Mouse (Mus musculus): ENCODE results near the gene Prima1.

DNA sequence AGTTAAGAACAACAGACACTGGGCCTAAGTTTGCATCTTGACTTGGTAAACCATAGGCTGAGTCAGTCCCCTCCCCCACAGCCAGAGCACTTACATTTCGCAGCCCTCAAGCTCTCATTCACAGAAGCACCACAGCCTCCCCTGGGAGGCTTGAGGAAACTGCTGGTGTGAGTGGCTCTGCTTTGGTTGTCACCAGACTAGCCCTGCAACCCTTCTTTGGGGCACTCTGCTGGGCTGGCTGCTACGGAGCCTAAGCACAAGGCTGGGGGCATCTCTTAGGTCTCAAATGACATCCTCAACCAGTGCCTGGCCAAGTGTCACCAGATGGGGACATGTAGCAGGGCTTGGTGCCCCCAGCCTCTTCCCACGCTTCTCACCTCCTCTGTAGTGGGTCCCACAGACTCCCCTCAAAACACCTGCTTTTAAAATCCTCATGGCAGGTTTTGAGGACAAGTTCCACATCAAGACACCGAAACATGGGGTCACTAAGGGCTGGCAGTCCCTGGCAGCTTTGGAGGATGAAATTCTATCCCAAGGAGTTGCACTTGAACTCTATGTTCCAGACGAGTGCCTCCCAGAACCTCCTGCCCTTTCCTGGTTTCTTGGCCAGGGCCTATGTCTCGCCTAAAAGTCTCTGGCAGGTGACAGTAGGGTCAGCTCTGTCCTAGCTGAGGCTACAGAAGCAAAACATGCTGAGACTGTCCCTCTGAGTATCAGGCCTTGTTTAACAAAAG lies 25.9 kb downstream of the Prima1 start:
- TF ChIP-seq POLR2A (IDR thresholded peaks at IDR 0.05; ENCODE audit: extremely low read depth, insufficient read depth, low read length) (no peak), CTCF (IDR thresholded peaks at IDR 0.05; ENCODE audit: extremely low read depth, insufficient read depth, low read length) (no peak)
